Mouse (Mus musculus) frontal cortex, postnatal 10 days (tissue): Measurements from ENCODE around the gene Uba52.

Experiments
- DNase-seq, 2 experiments: peaks; one replicate each; pipeline ENCODE4 v3.0.0; 2022; ENCODE audit warnings: low spot score in 2 of 2, mixed read lengths in 1 of 2

Uba52 gene

GRCm38 (mm10) chr8:70486191-70486681 is 24.4 kb downstream of the Uba52 start:
- no peak for DNase-seq

GRCm38 (mm10) chr8:70482943-70483342 is 27.7 kb downstream of the Uba52 start:
- no peak for DNase-seq

GRCm38 (mm10) chr8:70481908-70482307 is 28.7 kb downstream of the Uba52 start:
- DNase-seq, result peak in 1 of 2 experiments; percentile 70

- no peak for DNase-seq
Observed at GRCm38 (mm10) chr8:70477269-70477982, 33.2 kb downstream of the Uba52 start.

- DNase-seq, result peak; percentile 87 to 90
Observed at GRCm38 (mm10) chr8:70476333-70477268, 34.0 kb downstream of the Uba52 start, which contains the start of gene Klhl26. Klhl26 (minus strand) TSS chr8:70476968.

GRCm38 (mm10) chr8:70471856-70472255 is 38.7 kb downstream of the Uba52 start:
- DNase-seq, result no peak

GRCm38 (mm10) chr8:70469938-70470337 is 40.7 kb downstream of the Uba52 start:
- DNase-seq, result no peak

- no peak for DNase-seq
Observed at GRCm38 (mm10) chr8:70469295-70469916, 41.2 kb downstream of the Uba52 start.

GRCm38 (mm10) chr8:70468733-70469132 is 41.9 kb downstream of the Uba52 start:
- no peak for DNase-seq

- no peak for DNase-seq
Observed at GRCm38 (mm10) chr8:70467907-70468306, 42.7 kb downstream of the Uba52 start.

GRCm38 (mm10) chr8:70467229-70467725 is 43.3 kb downstream of the Uba52 start:
- DNase-seq, result no peak

- DNase-seq, result no peak
Observed at GRCm38 (mm10) chr8:70466771-70467170, 43.8 kb downstream of the Uba52 start.

- no peak for DNase-seq
Observed at GRCm38 (mm10) chr8:70466305-70466704, 44.3 kb downstream of the Uba52 start.

- DNase-seq, result no peak
Observed at GRCm38 (mm10) chr8:70465701-70466100, 44.9 kb downstream of the Uba52 start.

- no peak for DNase-seq
Observed at GRCm38 (mm10) chr8:70464162-70464561, 46.4 kb downstream of the Uba52 start.

- no peak for DNase-seq
Observed at GRCm38 (mm10) chr8:70463306-70463705, 47.3 kb downstream of the Uba52 start.

- DNase-seq, result no peak
Observed at GRCm38 (mm10) chr8:70462516-70462813, 48.1 kb downstream of the Uba52 start.

- no peak for DNase-seq
Observed at GRCm38 (mm10) chr8:70461765-70462515, 48.7 kb downstream of the Uba52 start.

GRCm38 (mm10) chr8:70460606-70461005 is 50.0 kb downstream of the Uba52 start:
- DNase-seq, result no peak

GRCm38 (mm10) chr8:70460199-70460598 is 50.4 kb downstream of the Uba52 start:
- no peak for DNase-seq

GRCm38 (mm10) chr8:70459636-70460035 is 51.0 kb downstream of the Uba52 start:
- no peak for DNase-seq
